Comparison of ENCODE assay signal across 8 mouse cellular contexts in the genomic region with DNA sequence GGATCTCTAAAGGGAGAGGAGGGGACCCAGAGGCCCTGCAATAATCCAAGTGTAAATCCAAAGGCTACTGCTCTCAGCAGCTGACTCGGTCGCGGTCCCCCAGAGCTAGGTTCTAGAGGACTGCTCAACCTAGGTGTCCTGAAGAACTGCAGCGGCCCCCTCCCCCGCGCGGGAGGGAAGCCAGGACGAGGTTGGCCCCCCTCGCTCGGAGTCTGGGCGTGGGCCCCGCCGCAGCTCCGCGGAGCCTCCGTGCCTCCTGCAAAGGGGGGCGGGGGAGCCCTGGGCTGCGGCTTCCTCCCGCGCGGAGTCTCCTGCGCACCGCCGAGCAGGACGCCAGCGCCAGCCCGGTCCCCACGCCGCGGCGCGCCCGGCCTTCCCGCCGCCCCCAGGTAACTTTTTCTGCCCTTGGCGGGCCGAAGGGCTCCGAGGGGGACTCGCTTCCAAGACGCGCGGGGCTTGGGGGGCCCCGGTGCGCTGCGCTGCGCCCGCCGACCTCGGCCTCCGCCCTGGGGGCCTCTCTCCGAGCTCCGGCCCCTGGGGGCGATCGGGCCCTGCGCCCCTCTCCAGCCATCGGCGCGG.
DNase-seq lines count a peak whose midpoint lies in the region; ATAC-seq and TF ChIP-seq lines count a peak whose summit lies in the region.

No protein-coding gene starts in this region.

- H3K36me3 ChIP-seq in kidney, postnatal 0 days (ENCODE audit: insufficient read depth, low read length): no peaks in the 10 kb centered on the region
- H3K36me3 ChIP-seq in liver, embryonic 13.5 days: no peaks in the 10 kb centered on the region
- no peaks in the 10 kb centered on the region for H3K36me3 ChIP-seq in neural tube, embryonic 13.5 days

- no peak for TF ChIP-seq CTCF in kidney, postnatal 0 days (IDR thresholded peaks at IDR 0.05; ENCODE audit: low read depth)

- H3K27me3 ChIP-seq in kidney, postnatal 0 days (ENCODE audit: insufficient read depth, low read length): no peaks in the 10 kb centered on the region
- H3K27me3 ChIP-seq in liver, embryonic 13.5 days: peaks cover 32% of the 10 kb centered on the region
- no peaks in the 10 kb centered on the region for H3K27me3 ChIP-seq in neural tube, embryonic 13.5 days

- no peaks in the 10 kb centered on the region for H3K4me1 ChIP-seq in kidney, postnatal 0 days (replicated peaks; ENCODE audit: insufficient read depth, low read length)
- no peaks in the 10 kb centered on the region for H3K4me1 ChIP-seq in liver, embryonic 13.5 days (replicated peaks)
- H3K4me1 ChIP-seq in neural tube, embryonic 13.5 days (replicated peaks): peaks cover 16% of the 10 kb centered on the region

- H3K4me2 ChIP-seq in kidney, postnatal 0 days (ENCODE audit: low read length): peak overlapping the region; percentile 99
- H3K4me2 ChIP-seq in liver, embryonic 13.5 days: peak overlapping the region; percentile 64
- peak overlapping the region; percentile 84 for H3K4me2 ChIP-seq in neural tube, embryonic 13.5 days

- peak overlapping the region; percentile 78 for H3K9ac ChIP-seq in kidney, postnatal 0 days (ENCODE audit: low read depth, low read length)
- peak overlapping the region; percentile 57 for H3K9ac ChIP-seq in liver, embryonic 13.5 days
- H3K9ac ChIP-seq in neural tube, embryonic 13.5 days: peak overlapping the region; percentile 96

- peak overlapping the region; percentile 80 for H3K4me3 ChIP-seq in kidney, postnatal 0 days (replicated peaks; ENCODE audit: low read depth, low read length)
- H3K4me3 ChIP-seq in liver, embryonic 13.5 days (replicated peaks): peak overlapping the region; percentile 61
- peak overlapping the region; percentile 97 for H3K4me3 ChIP-seq in neural tube, embryonic 13.5 days

- 0% methylated on average over 29 of the region's 58 CpGs for WGBS in kidney, postnatal 0 days
- WGBS in liver, embryonic 13.5 days (ENCODE audit: insufficient replicate concordance): 2% methylated on average over 35 of the region's 58 CpGs
- under 1% methylated on average over 48 of the region's 58 CpGs for whole genome bisulfite sequencing in neural tube, embryonic 13.5 days

- peak; percentile 58 to 77 for DNase-seq in left cerebral cortex, adult 18-20 months (ENCODE audit: low spot score in 2 of 2)
- DNase-seq in left cerebral cortex, adult 11 months (ENCODE audit: low spot score): no peak
- peak; percentile 81 for DNase-seq in embryo, embryonic 11 days
- peak; percentile 57 to 70 for DNase-seq in gastrocnemius, postnatal 4 days (ENCODE audit: low spot score in 2 of 2)
- DNase-seq in kidney, postnatal 0 days (ENCODE audit: low spot score): peak; percentile 39
- no peak for DNase-seq in liver, embryonic 13.5 days

- no peak overlapping the region for H3K27ac ChIP-seq in kidney, postnatal 0 days
- H3K27ac ChIP-seq in liver, embryonic 13.5 days: no peak overlapping the region
- peak overlapping the region; percentile 80 for H3K27ac ChIP-seq in neural tube, embryonic 13.5 days (replicated peaks)

- ATAC-seq in kidney, postnatal 0 days (replicated peaks; ENCODE audit: low FRiP score, low read depth): peak; percentile 72
- no peak for ATAC-seq in liver, embryonic 13.5 days (ENCODE audit: low read depth)
- peak; percentile 85 for ATAC-seq in neural tube, embryonic 13.5 days (ENCODE audit: low read depth)
- ATAC-seq in CD4-positive, CD25-positive, alpha-beta regulatory T cell, adult 4 months: no peak

- no peaks in the 10 kb centered on the region for H3K9me3 ChIP-seq in kidney, postnatal 0 days (replicated peaks; ENCODE audit: low read length)
- no peaks in the 10 kb centered on the region for H3K9me3 ChIP-seq in liver, embryonic 13.5 days (replicated peaks)
- H3K9me3 ChIP-seq in neural tube, embryonic 13.5 days: no peaks in the 10 kb centered on the region

Comparison
In these comparisons a context has a peak if more than half of its experiments do, and no peak if none do; other contexts are left out.
1. DNase-seq: peak in left cerebral cortex, adult 18-20 months (2 of 2), embryo, embryonic 11 days (single experiment), gastrocnemius, postnatal 4 days (2 of 2) and kidney, postnatal 0 days (single experiment); none in left cerebral cortex, adult 11 months (single experiment) and liver, embryonic 13.5 days (single experiment).
2. ATAC-seq: peak in kidney, postnatal 0 days (single experiment) and neural tube, embryonic 13.5 days (single experiment); none in liver, embryonic 13.5 days (single experiment) and CD4-positive, CD25-positive, alpha-beta regulatory T cell, adult 4 months (single experiment).
3. Peak in every context shown above with its lines, with median percentiles within 50 percentile points of each other: H3K4me2 ChIP-seq, H3K4me3 ChIP-seq and H3K9ac ChIP-seq.